Mouse (Mus musculus): ENCODE data around the gene Gm21258. TPM values are rescaled to one million over a fixed set of nuclear protein-coding genes. Genes with fewer than 3 reads are reported as not detected.
"Not testable (repeated sequence)": the region's sequence is repeated elsewhere in the genome, so short reads cannot be mapped to it uniquely, and the experiment has no call there.

Gene Gm21258
- not detected in 2 replicates for polyA plus RNA-seq (2016; fragmentation: Nextera tagmentation; extraction: Ambion mirVana)

DNA sequence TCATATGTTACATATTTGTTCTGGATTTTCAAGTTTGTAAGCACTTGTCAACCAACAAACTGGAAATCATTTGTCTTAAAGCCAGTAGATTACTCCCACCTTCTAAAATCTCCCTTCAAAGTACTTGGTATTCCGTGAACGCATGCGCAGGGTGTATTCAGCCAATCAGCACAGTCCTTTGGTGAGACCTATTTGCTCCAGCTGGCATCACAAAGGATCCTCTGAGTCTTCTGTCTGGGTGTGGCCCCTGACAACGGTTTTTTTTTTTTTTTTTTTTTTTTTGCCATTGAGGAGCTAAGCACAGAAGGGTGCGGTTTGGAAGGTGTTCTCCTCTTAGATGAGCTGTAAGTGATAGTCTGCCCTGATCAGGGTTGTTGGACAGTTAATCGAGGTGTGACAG, at the start of gene Gm21258:
Gene Gm21258, plus strand, starts transcription at position 301 of the 400 bp plus-strand sequence.
- H3K4me3 ChIP-seq; H3K9me3 ChIP-seq; ATAC-seq (ENCODE audit: insufficient number of reproducible peaks, insufficient read depth, low FRiP score, low TSS enrichment); H3K4me2 ChIP-seq (replicated peaks); H3K4me1 ChIP-seq; H3K36me3 ChIP-seq; H3K27me3 ChIP-seq; H3K27ac ChIP-seq; H3K9ac ChIP-seq: not testable (repeated sequence)
- WGBS = no CpG with 5 or more reads among the region's 6 CpGs

Measured in embryonic facial prominence, embryonic 12.5 days (tissue).